Mouse (Mus musculus): ENCODE data around the gene Man2b1.
"Not testable (repeated sequence)": the region's sequence is repeated elsewhere in the genome, so short reads cannot be mapped to it uniquely, and the experiment has no call there.

Gene Man2b1

DNA sequence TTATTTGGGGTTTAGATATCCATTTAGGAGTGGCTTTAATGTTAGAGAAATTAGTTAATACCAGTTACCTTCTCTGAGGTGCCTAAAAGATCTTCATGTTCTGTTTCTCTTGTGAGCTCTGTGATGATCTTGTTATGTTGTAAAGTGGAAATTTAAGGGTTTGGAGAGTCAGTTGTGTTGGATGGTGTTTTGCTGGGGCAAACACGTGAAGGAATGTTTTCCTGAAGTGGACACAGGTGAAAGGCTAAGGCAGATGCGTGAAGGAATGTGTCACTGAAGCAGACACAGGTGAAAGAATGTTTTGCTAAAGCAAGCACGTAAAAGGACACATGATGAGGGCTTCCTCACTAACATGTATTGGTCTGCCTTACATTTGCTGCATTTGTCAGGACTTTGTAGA, 39.9 kb downstream of the Man2b1 start, which contains the start of gene Zfp791:
Zfp791 (minus strand) TSS at position 101 of the 400 bp plus-strand sequence.
- DNase-seq = no peak

DNA sequence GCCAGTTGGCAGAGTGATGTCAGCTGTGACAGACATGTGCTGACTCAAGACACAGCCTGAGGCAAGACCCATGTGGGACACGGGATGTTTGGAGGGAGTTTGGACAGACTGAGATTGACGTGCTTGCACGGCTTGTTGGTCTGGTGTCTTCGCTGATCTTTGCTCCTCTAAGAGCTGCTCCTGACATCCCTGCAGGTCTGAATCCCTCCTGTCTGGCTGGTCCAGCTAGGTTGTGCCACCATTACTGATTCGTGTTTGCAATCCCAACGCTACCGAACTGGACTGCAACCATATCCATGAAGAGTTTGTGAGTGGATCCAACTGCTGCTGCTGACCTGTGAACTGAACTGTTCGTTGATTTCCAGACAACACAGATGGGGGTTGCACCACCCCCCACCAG, 40.6 kb downstream of the Man2b1 start:
- DNase-seq = no peak

DNA sequence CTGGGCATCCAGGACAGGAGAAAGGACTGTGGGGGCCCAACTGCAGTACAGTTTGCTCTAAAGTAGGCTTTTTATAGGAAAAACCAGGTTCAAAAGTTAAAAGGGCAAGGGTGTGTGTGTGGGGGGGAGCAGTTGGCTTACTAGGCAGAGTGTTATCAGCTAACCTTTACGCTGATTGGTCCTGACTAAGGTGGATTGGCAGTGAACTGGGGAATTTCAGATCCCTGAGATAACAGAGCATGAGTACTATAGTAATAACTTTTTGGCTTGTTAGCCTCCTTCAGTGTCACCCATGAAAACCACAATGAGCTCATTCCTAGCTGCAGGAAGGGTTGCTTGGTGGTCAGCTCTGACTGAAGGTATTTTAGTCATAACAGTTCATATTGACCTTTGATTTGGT, 49.3 kb downstream of the Man2b1 start:
- no peak for DNase-seq

DNA sequence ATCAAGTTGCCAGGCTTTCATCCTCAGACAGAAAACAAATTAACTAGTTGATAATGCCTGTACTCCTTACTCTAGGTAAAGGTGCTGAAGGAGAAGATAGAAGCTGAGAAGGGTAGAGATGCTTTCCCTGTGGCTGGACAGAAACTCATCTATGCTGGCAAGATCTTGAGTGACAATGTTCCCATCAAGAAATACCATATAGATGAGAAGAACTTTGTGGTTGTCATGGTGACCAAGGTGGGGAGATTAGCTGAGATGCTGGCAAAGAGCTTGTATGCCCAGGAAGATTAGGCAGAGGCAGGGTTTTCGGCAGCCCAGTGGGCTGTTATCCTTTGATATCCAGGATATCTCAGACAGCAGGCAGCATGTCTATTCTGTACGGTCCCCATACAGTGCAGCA, 52.6 kb downstream of the Man2b1 start:
- DNase-seq = not testable (repeated sequence)

DNA sequence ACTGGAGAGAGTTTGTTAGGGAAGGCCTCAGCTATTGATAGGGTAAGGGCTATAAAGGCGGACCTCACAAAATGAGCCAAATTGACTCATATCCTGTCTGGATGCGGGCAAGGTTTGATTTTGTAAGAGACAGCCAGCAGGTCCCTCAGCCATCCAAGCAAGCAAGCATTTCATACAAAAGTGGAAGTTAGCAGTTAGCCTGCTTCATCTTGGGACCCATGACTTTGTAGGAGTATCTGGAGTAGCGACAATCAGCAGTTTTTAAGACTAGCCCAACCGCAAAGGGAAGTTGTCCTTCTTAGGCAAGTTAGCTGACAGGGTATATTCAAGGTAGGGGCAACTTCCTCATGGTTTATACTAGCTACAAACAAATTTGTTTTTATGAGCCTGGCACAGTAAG, 59.4 kb downstream of the Man2b1 start:
- no peak for DNase-seq

Data from cerebellum, adult 18-20 months (tissue).